In the genomic region with DNA sequence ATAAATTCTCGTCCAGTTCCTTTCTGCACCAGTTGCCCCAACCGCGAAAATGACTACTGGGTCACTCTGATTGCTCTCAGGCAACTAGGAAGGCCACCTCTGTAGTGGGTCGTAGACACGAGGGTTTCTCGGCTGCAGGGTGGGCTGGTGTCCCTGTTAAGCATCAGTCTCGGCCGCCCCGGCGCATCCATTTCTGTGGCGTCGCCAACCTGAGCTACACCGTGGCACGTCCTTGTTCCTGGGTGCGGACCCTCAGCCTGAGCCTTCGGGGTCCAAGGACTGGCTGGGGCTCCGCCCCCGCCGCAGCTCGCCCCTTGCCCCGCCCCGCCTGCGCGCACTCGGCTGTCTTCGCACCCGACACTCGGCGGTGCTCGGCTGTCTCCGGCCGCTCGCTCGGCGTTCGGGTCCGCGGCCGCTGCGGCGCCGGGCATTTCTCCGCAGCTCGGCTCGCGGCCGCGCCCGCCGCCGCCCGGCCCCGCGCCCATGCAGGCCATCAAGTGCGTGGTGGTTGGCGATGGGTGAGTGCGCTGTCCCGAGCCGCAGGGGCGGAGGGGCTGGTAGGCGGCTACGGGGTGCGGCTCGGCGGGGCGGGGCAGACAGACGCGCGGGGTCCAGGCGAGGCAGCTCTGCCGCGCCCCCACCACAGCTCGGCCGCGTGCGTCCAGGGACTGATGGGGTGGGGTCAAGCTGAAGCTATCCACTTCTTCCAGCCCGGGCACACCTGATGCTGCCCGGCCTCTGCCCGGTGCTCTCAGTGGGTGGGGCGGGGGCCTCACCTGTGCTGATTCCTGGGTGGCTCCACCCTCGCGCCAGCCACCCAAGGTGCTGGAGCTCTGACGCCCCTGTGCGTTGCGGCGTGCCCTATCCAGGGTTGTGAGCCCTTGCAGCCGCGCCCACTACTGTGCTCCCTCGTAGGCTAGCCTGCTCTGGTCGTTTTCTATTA, we compare ENCODE assay signal across 8 mouse cellular contexts. TPM values are rescaled to one million over a fixed set of nuclear protein-coding genes. Genes with fewer than 3 reads are reported as not detected.
DNase-seq lines count a peak whose midpoint lies in the region; ATAC-seq and TF ChIP-seq lines count a peak whose summit lies in the region.

A gene (plus strand): TSS at position 347 of the 943 bp plus-strand sequence.

- no peak for TF ChIP-seq EP300 in heart, adult 2 months (IDR thresholded peaks at IDR 0.05; ENCODE audit: insufficient read depth, low read depth, low read length)

- H3K4me2 ChIP-seq in midbrain, embryonic 15.5 days: peak within 1 kb of the TSS; percentile 91

- H3K27ac ChIP-seq in testis, adult 2 months (ENCODE audit: control insufficient read depth, insufficient read depth, low read depth, low read length): no peak within 1 kb of the TSS
- H3K27ac ChIP-seq in heart, adult 2 months: no peak within 1 kb of the TSS
- peak within 1 kb of the TSS; percentile 81 for H3K27ac ChIP-seq in midbrain, embryonic 15.5 days

- H3K4me1 ChIP-seq in testis, adult 2 months (ENCODE audit: control insufficient read depth, insufficient read depth, low read length): peaks cover 17% of the 10 kb centered on the region
- peaks cover 2% of the 10 kb centered on the region; the same call in 1 of the 2 replicates for H3K4me1 ChIP-seq in heart, adult 2 months (ENCODE audit: control insufficient read depth, insufficient read depth, low read length)
- H3K4me1 ChIP-seq in midbrain, embryonic 15.5 days: peaks cover 32% of the 10 kb centered on the region

- no peak for DNase-seq in testis, postnatal 14 days (ENCODE audit: low spot score)
- peak; percentile 83 to 92 for DNase-seq in cerebellum, postnatal 25 days
- DNase-seq in heart, adult 2 months: peak; percentile 74 to 81
- peak; percentile 48 for DNase-seq in kidney, adult 9 months
- peak; percentile 57 for DNase-seq in liver
- peak; percentile 41 for DNase-seq in thymus, postnatal 0 days (ENCODE audit: low spot score)

- H3K27me3 ChIP-seq in testis, adult 2 months (ENCODE audit: control insufficient read depth, insufficient read depth, low read length): no peaks in the 10 kb centered on the region
- H3K27me3 ChIP-seq in heart, adult 2 months (ENCODE audit: control insufficient read depth, insufficient read depth, low read length): 0 out of 2 replicates have a peak, but pooled peaks cover 1% of the 10 kb centered on the region
- no peaks in the 10 kb centered on the region; the same call in 1 of the 2 replicates for H3K27me3 ChIP-seq in midbrain, embryonic 15.5 days (replicated peaks)

- TF ChIP-seq CTCF in testis, adult 2 months (IDR thresholded peaks at IDR 0.05; ENCODE audit: control insufficient read depth, insufficient read depth, insufficient replicate concordance, low read depth, low read length): no peak
- no peak for TF ChIP-seq CTCF in heart, adult 2 months (IDR thresholded peaks at IDR 0.05)

- no peaks in the 10 kb centered on the region for H3K36me3 ChIP-seq in testis, adult 2 months (ENCODE audit: control insufficient read depth, insufficient read depth, low read length)
- no peaks in the 10 kb centered on the region for H3K36me3 ChIP-seq in heart, adult 2 months (ENCODE audit: control insufficient read depth, insufficient read depth, low read length)
- H3K36me3 ChIP-seq in midbrain, embryonic 15.5 days (replicated peaks): peaks cover 5% of the 10 kb centered on the region; the same call in 1 of the 2 replicates

- peak; percentile 89 for ATAC-seq in midbrain, embryonic 15.5 days (replicated peaks)

- peak within 1 kb of the TSS; percentile 46 for H3K4me3 ChIP-seq in testis, adult 2 months (ENCODE audit: control insufficient read depth, low read depth, low read length)
- peak within 1 kb of the TSS; percentile 58 for H3K4me3 ChIP-seq in heart, adult 2 months
- H3K4me3 ChIP-seq in midbrain, embryonic 15.5 days: peak within 1 kb of the TSS; percentile 77

- intact Hi-C loops in heart, adult 2 months (cut with DNase I): loop anchor here (2.0 to 10.0 kb wide), 2 partner anchors 29 to 323 kb away; no protein-coding TSS in a partner anchor

- peak within 1 kb of the TSS; percentile 81 for H3K9ac ChIP-seq in heart, adult 2 months (ENCODE audit: low read depth, low read length)
- H3K9ac ChIP-seq in midbrain, embryonic 15.5 days: peak within 1 kb of the TSS; percentile 91

- 1% methylated on average over 84 of the region's 90 CpGs for WGBS in heart, adult 2 months
- under 1% methylated on average over 81 of the region's 90 CpGs for WGBS in midbrain, embryonic 15.5 days

- no peaks in the 10 kb centered on the region for H3K79me2 ChIP-seq in heart, adult 2 months (replicated peaks; ENCODE audit: control insufficient read depth, insufficient read depth, low read length)

- H3K9me3 ChIP-seq in midbrain, embryonic 15.5 days: no peaks in the 10 kb centered on the region

- no peak for TF ChIP-seq POLR2A in testis, adult 2 months (IDR thresholded peaks at IDR 0.05; ENCODE audit: control insufficient read depth, low read depth, low read length)
- TF ChIP-seq POLR2A in heart, adult 2 months (IDR thresholded peaks at IDR 0.05; ENCODE audit: insufficient read depth, low read depth, low read length): no peak

RNA-seq across cellular contexts. Expression of the gene that starts here (rescaled TPM):
- 3.1 and 4.1 TPM in 2 replicates for polyA plus RNA-seq in testis, adult 2 months (2012; rRNA removed)
- total RNA-seq in heart, adult 2 months (2021): under 1 TPM; 0.70 to 0.99 TPM
- polyA plus RNA-seq in heart, adult 2 months (2012; rRNA removed): 3.3 and 4.6 TPM in 2 replicates
- 560 and 572 TPM in 2 replicates for polyA plus RNA-seq in midbrain, embryonic 15.5 days (2015; fragmentation: Nextera tagmentation; extraction: Ambion mirVana)
- 16.6 and 17.4 TPM in 2 replicates for polyA plus RNA-seq in thymus, postnatal 0 days (2015; fragmentation: Nextera tagmentation; extraction: Ambion mirVana)

Comparison
In these comparisons a context has a peak if more than half of its experiments do, and no peak if none do; other contexts are left out.
1. RNA of the gene that starts here (polyA plus RNA-seq): 560 to 572 TPM in midbrain, embryonic 15.5 days; 16.6 to 17.4 TPM in thymus, postnatal 0 days, 3.3 to 4.6 TPM in heart, adult 2 months and 3.1 to 4.1 TPM in testis, adult 2 months; every median in the first group is over 10 times any median in the second.
2. Peak in every context shown above with its lines, with median percentiles within 50 percentile points of each other: H3K4me3 ChIP-seq.